Mouse (Mus musculus) hindbrain, postnatal 0 days (tissue): ENCODE data around the gene Rpl35. TPM values are rescaled to one million over a fixed set of nuclear protein-coding genes. Genes with fewer than 3 reads are reported as not detected.
"Not testable (repeated sequence)": the region's sequence is repeated elsewhere in the genome, so short reads cannot be mapped to it uniquely, and the experiment has no call there.

Experiments
- ATAC-seq: fragments of 200-750 bp; cut with Nextera tagmentation; 2 replicates; pipeline ENCODE4 v1.8.0; 2017; ENCODE audit warnings: mild to moderate bottlenecking, moderate TSS enrichment, moderate library complexity
- DNase-seq: peaks from one replicate; pipeline ENCODE4 v3.0.0-alpha.2; 2015; ENCODE audit warnings: low spot score
- H3K27ac ChIP-seq: fragments of 300-500 bp; sonication (generic); 2 replicates; pipeline ENCODE4 v1.5.1; 2014; ENCODE audit warnings: mild to moderate bottlenecking
- H3K27me3 ChIP-seq: fragments of 300-500 bp; sonication (generic); 2 replicates; pipeline ENCODE4 v1.6.1; 2014; ENCODE audit warnings: low read length, mixed read lengths; ENCODE audit not compliant: insufficient read depth
- H3K36me3 ChIP-seq: fragments of 300-500 bp; sonication (generic); 2 replicates; pipeline ENCODE4 v1.6.1; 2014; ENCODE audit warnings: low read length, mixed read lengths; ENCODE audit not compliant: insufficient read depth
- H3K4me1 ChIP-seq: fragments of 300-500 bp; sonication (generic); 2 replicates; pipeline ENCODE4 v1.6.1; 2014; ENCODE audit warnings: antibody characterized with exemption, low read length, mixed read lengths; ENCODE audit not compliant: insufficient read depth
- H3K4me2 ChIP-seq: fragments of 300-500 bp; sonication (generic); 2 replicates; pipeline ENCODE4 v1.6.1; 2014; ENCODE audit warnings: low read depth, mild to moderate bottlenecking, low read length, moderate library complexity, mixed read lengths
- H3K4me3 ChIP-seq: fragments of 300-500 bp; sonication (generic); 2 replicates; pipeline ENCODE4 v1.5.1; 2014; ENCODE audit warnings: low read length
- H3K9ac ChIP-seq: fragments of 300-500 bp; sonication (generic); replicated peaks from 2 replicates; pipeline ENCODE4 v1.6.1; 2014; ENCODE audit warnings: mild to moderate bottlenecking, low read length, moderate library complexity, mixed read lengths
- H3K9me3 ChIP-seq: fragments of 300-500 bp; sonication (generic); 2 replicates; pipeline ENCODE4 v1.6.1; 2016; ENCODE audit warnings: low read length, mixed read lengths
- CTCF ChIP-seq: IDR thresholded peaks from 2 replicates; pipeline ENCODE4 v1.5.1; 2016; ENCODE audit warnings: antibody characterized with exemption, control low read depth, low read depth
- WGBS: fragments of 180-500 bp; shearing (Covaris S2); extraction: QIAGEN DNeasy Blood & Tissue Kit; methylation state at CpG from one replicate; pipeline ENCODE4 v1.1.7; 2014; 5-methylcytosine and 5-hydroxymethylcytosine counted together
- polyA plus RNA-seq: library from polyadenylated mRNA; unstranded; fragments of >200 nt; fragmentation: Nextera tagmentation; extraction: Ambion mirVana; gene quantifications from 2 replicates; pipeline ENCODE4 v1.2.1, GENCODE M21; 2015
- total RNA-seq: library from RNA; depleted of rRNA; stranded (reverse); fragments of >200 nt; gene quantifications from 2 replicates; pipeline ENCODE4 v1.2.3, GENCODE M21; 2014

Gene Rpl35
- total and polyA plus RNA-seq, 2 experiments from 2014 or later, result 46.1 to 600 TPM

DNA sequence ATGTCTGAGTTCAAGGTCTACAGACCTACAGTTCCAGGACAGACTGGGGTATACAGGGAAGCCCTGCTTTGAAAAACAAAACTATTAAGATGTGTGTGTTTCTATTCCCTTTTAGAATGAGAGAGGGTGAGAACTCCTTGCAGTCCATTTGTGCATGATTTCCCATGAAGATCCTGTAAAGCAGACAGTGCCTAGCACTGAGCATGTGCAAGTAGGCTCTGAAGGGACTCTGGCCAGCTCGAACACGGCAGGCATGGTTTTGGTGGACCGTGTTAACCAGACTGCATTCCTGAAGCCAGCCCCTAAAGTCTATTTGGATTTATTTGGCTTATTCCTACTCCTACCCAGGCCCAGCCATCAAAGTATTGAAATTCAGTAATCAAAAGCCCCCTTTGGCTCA lies 6.5 kb upstream of the Rpl35 start:
- ATAC-seq (no peak), DNase-seq (no peak)
- no peak for TF ChIP-seq CTCF
- Histone ChIP-seq H3K36me3 (peaks cover 28% of the 10 kb centered on the region), H3K9ac (no peak overlapping the region), H3K4me2 (no peak overlapping the region), H3K27ac (peak overlapping the region; percentile 32; the same call in 1 of the 2 replicates), H3K4me1 (peaks cover 20% of the 10 kb centered on the region), H3K27me3 (no peaks in the 10 kb centered on the region), H3K4me3 (no peak overlapping the region), H3K9me3 (no peaks in the 10 kb centered on the region)
- WGBS, result 82% methylated on average over 3 of the region's 3 CpGs

DNA sequence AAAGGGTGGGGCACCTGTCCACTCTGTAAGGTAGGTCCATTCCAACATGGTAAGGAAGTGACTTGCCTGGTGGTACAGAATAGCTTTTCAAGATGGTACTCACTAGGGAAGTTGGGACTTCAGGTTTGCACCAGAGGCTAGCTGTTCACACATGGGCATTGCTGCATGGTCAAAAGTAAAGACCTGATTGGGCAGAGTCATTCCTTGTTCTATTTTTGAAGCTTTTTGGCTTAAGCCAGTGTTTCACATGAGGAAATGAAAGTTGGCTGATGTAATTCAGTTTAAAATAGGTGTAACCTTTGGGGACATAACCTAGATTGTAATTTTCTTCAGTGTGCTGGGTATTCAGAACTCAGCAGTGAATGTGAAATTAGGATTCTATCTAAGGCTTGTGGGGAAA lies 5.8 kb upstream of the Rpl35 start:
- ATAC-seq, result no peak
- no peak overlapping the region for H3K9ac ChIP-seq
- no peak for TF ChIP-seq CTCF
- no peak overlapping the region for H3K4me3 ChIP-seq
- H3K4me2 ChIP-seq, result no peak overlapping the region
- H3K27ac ChIP-seq, result no peak overlapping the region
- H3K4me1 ChIP-seq, result peaks cover 21% of the 10 kb centered on the region
- DNase-seq, result no peak
- no peaks in the 10 kb centered on the region for H3K9me3 ChIP-seq
- H3K27me3 ChIP-seq, result no peaks in the 10 kb centered on the region
- peaks cover 23% of the 10 kb centered on the region for H3K36me3 ChIP-seq

- 97% methylated on average over 4 of the region's 5 CpGs for WGBS
- DNase-seq, result not testable (repeated sequence)
Observed at GRCm38 (mm10) chr2:39010144-39010543, 4.7 kb upstream of the Rpl35 start.

DNA sequence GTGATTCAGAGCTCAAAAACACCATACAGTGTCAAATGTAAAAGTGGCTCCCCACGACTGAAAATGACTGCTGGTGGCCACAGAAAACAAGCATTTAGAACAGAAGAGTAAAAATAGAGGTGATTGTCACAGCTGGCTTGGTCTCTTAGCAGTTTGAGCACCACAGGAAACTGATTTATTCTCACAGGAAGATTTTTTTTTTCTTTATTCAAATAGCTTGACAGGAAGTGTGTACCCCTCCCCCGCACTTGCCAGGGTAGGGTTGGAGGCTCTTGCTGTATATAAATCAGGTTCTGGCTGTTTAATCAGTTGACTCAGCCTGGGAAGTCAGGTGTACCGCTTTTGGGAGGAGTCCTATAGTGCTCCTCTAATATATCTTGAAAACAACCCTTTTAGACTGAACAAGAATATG lies 3.5 kb upstream of the Rpl35 start:
- H3K9me3 ChIP-seq, result no peaks in the 10 kb centered on the region
- ATAC-seq, result no peak
- DNase-seq, result no peak
- peak overlapping the region; percentile 62 for H3K4me3 ChIP-seq
- H3K36me3 ChIP-seq, result peaks cover 1% of the 10 kb centered on the region; the same call in 1 of the 2 replicates
- peak overlapping the region; percentile 90 for H3K4me2 ChIP-seq
- no peak for TF ChIP-seq CTCF
- peak overlapping the region; percentile 83 for H3K9ac ChIP-seq
- peaks cover 29% of the 10 kb centered on the region for H3K4me1 ChIP-seq
- no peaks in the 10 kb centered on the region for H3K27me3 ChIP-seq
- peak overlapping the region; percentile 95 for H3K27ac ChIP-seq
- 34% methylated on average over 3 of the region's 3 CpGs for whole genome bisulfite sequencing

More at GRCm38 (mm10) chr2:39010144-39010543, 4.7 kb upstream of the Rpl35 start:
- ATAC-seq, H3K27ac ChIP-seq, H3K27me3 ChIP-seq, H3K4me3 ChIP-seq, H3K9ac ChIP-seq, H3K9me3 ChIP-seq, H3K4me2 ChIP-seq: not testable (repeated sequence)
- Histone ChIP-seq H3K4me1 (peaks cover 25% of the 10 kb centered on the region), H3K36me3 (peaks cover 12% of the 10 kb centered on the region; the same call in 1 of the 2 replicates)

- no peaks in the 10 kb centered on the region for H3K9me3 ChIP-seq
- H3K4me2 ChIP-seq, result peak overlapping the region; percentile 90
- peaks cover 32% of the 10 kb centered on the region for H3K4me1 ChIP-seq
- TF ChIP-seq CTCF, result no peak
- no peaks in the 10 kb centered on the region for H3K27me3 ChIP-seq
- WGBS, result 1% methylated on average over 22 of the region's 25 CpGs
- no peaks in the 10 kb centered on the region; the same call in 1 of the 2 replicates for H3K36me3 ChIP-seq
- peak overlapping the region; percentile 95 for H3K27ac ChIP-seq
- peak overlapping the region; percentile 83 for H3K9ac ChIP-seq
- DNase-seq, result peak; percentile 53
- peak overlapping the region; percentile 62 for H3K4me3 ChIP-seq
- ATAC-seq, result peak; percentile 51
Observed at GRCm38 (mm10) chr2:39008350-39008851, 3.0 kb upstream of the Rpl35 start.

DNA sequence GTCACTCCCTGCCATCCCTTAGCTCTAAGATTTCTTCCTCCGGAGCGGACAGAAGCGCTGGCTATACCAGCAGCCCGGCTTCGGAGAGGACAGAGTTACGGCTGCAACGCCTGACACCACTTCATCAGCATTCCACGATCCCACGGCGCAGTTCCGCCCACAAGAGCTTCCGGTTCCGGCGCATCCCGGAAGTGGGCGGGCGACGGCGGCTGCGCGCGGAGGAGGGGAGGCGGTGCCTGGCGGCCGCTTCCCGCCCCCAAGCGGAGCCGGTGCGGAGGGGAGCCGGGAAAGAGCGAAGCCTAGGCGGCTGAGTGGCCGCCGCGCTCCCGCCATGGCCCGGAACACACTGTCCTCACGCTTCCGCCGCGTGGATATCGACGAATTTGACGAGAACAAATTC lies 2.4 kb upstream of the Rpl35 start:
- DNase-seq (peak; percentile 97), ATAC-seq (peak; percentile 89)
- Histone ChIP-seq H3K4me3 (peak overlapping the region; percentile 62), H3K9me3 (no peaks in the 10 kb centered on the region), H3K4me2 (peak overlapping the region; percentile 90), H3K36me3 (peaks cover 2% of the 10 kb centered on the region; the same call in 1 of the 2 replicates), H3K9ac (peak overlapping the region; percentile 83), H3K27me3 (no peaks in the 10 kb centered on the region), H3K4me1 (peaks cover 32% of the 10 kb centered on the region), H3K27ac (peak overlapping the region; percentile 95)
- WGBS, result 3% methylated on average over 44 of the region's 44 CpGs
- no peak for TF ChIP-seq CTCF

GRCm38 (mm10) chr2:39006149-39006730 lies 816 bp upstream of the Rpl35 start:
- peaks cover 17% of the 10 kb centered on the region for H3K36me3 ChIP-seq
- ATAC-seq, result no peak
- no peak overlapping the region for H3K27ac ChIP-seq
- no peaks in the 10 kb centered on the region for H3K9me3 ChIP-seq
- 93% methylated on average over 14 of the region's 14 CpGs for WGBS
- peak overlapping the region; percentile 80 for H3K4me2 ChIP-seq
- H3K4me1 ChIP-seq, result peaks cover 30% of the 10 kb centered on the region
- no peak for DNase-seq
- H3K4me3 ChIP-seq, result no peak overlapping the region
- TF ChIP-seq CTCF, result no peak
- H3K9ac ChIP-seq, result no peak overlapping the region
- no peaks in the 10 kb centered on the region for H3K27me3 ChIP-seq
